Mouse (Mus musculus) myocyte (in vitro differentiated cells): ENCODE results near the gene Dqx1. TPM values are rescaled to one million over a fixed set of nuclear protein-coding genes. Genes with fewer than 3 reads are reported as not detected.

Experiments used
- H3K27me3 ChIP-seq: one replicate; pipeline ENCODE4 v1.6.1; 2011; ENCODE audit not compliant: control insufficient read depth, insufficient read depth, insufficient read length
- H3K36me3 ChIP-seq: one replicate; pipeline ENCODE4 v1.6.1; 2011; ENCODE audit not compliant: control insufficient read depth, insufficient read depth
- H3K4me2 ChIP-seq: one replicate; pipeline ENCODE4 v1.6.1; 2011; ENCODE audit warnings: low read depth, control low read depth
- H3K4me3 ChIP-seq: one replicate; pipeline ENCODE4 v1.5.1; 2011; ENCODE audit warnings: mild to moderate bottlenecking, control low read depth, moderate library complexity
- H3K79me2 ChIP-seq: one replicate; pipeline ENCODE4 v1.6.1; 2011; ENCODE audit not compliant: control insufficient read depth, insufficient read depth
- H3ac ChIP-seq: one replicate; pipeline ENCODE4 v1.6.1; 2011; ENCODE audit not compliant: control insufficient read depth, insufficient read length
- CEBPB ChIP-seq: IDR thresholded peaks from 2 replicates; pipeline ENCODE4 v1.6.1; 2011; ENCODE audit warnings: mild to moderate bottlenecking, moderate library complexity; ENCODE audit not compliant: poor library complexity, insufficient read depth, severe bottlenecking
- E2F4 ChIP-seq: IDR thresholded peaks from one replicate; pipeline ENCODE4 v1.6.1; 2011; ENCODE audit warnings: mild to moderate bottlenecking, control low read depth, moderate library complexity; ENCODE audit not compliant: insufficient read depth
- MAX ChIP-seq: IDR thresholded peaks from one replicate; pipeline ENCODE4 v1.6.1; 2011; ENCODE audit warnings: low read depth, mild to moderate bottlenecking, control low read depth
- MYOD1 ChIP-seq, 3 experiments: IDR thresholded peaks; one replicate each; pipeline ENCODE4 v1.6.1; 2011; ENCODE audit warnings: control low read depth in 2 of 3, low read depth in 2 of 3, mild to moderate bottlenecking in 2 of 3, moderate library complexity in 1 of 3; ENCODE audit not compliant: insufficient read length in 2 of 3, control insufficient read depth in 1 of 3
- MYOG ChIP-seq, 3 experiments: IDR thresholded peaks; one replicate each; pipeline ENCODE4 v1.6.1; 2011; ENCODE audit warnings: control low read depth in 2 of 3, low read depth in 2 of 3, mild to moderate bottlenecking in 2 of 3; ENCODE audit not compliant: insufficient read length in 2 of 3, control insufficient read depth in 1 of 3, insufficient read depth in 1 of 3
- POLR2A ChIP-seq: IDR thresholded peaks from one replicate; pipeline ENCODE4 v1.6.1; 2011; ENCODE audit warnings: low read depth, mild to moderate bottlenecking, control low read depth, moderate library complexity; ENCODE audit not compliant: insufficient read length
- POLR2AphosphoS2 ChIP-seq: IDR thresholded peaks from one replicate; pipeline ENCODE4 v1.6.1; 2011; ENCODE audit warnings: low read depth, control low read depth; ENCODE audit not compliant: insufficient read length
- REST ChIP-seq: IDR thresholded peaks from one replicate; pipeline ENCODE4 v1.6.1; 2011; ENCODE audit warnings: mild to moderate bottlenecking, control low read depth, moderate library complexity; ENCODE audit not compliant: insufficient read depth, insufficient read length
- SRF ChIP-seq: IDR thresholded peaks from one replicate; pipeline ENCODE4 v1.6.1; 2011; ENCODE audit warnings: low read depth; ENCODE audit not compliant: control insufficient read depth, insufficient read length
- TCF12 ChIP-seq: IDR thresholded peaks from one replicate; pipeline ENCODE4 v1.6.1; 2011; ENCODE audit warnings: mild to moderate bottlenecking, control low read depth; ENCODE audit not compliant: poor library complexity, insufficient read depth, severe bottlenecking
- TCF3 ChIP-seq: IDR thresholded peaks from one replicate; pipeline ENCODE4 v1.6.1; 2011; ENCODE audit warnings: low read depth, control low read depth; ENCODE audit not compliant: insufficient read length
- USF1 ChIP-seq: IDR thresholded peaks from one replicate; pipeline ENCODE4 v1.6.1; 2011; ENCODE audit warnings: low read depth, mild to moderate bottlenecking, control low read depth, moderate library complexity
- polyA plus RNA-seq: library from polyadenylated mRNA; unstranded; fragments of >200 nt; fragmentation: generic; extraction: Trizol; gene quantifications from one replicate; pipeline ENCODE4 v1.2.1, GENCODE M21; 2012; ENCODE audit warnings: missing spikeins

The Dqx1 gene
- polyA plus RNA-seq, 1 experiment: 0.24 TPM

DNA sequence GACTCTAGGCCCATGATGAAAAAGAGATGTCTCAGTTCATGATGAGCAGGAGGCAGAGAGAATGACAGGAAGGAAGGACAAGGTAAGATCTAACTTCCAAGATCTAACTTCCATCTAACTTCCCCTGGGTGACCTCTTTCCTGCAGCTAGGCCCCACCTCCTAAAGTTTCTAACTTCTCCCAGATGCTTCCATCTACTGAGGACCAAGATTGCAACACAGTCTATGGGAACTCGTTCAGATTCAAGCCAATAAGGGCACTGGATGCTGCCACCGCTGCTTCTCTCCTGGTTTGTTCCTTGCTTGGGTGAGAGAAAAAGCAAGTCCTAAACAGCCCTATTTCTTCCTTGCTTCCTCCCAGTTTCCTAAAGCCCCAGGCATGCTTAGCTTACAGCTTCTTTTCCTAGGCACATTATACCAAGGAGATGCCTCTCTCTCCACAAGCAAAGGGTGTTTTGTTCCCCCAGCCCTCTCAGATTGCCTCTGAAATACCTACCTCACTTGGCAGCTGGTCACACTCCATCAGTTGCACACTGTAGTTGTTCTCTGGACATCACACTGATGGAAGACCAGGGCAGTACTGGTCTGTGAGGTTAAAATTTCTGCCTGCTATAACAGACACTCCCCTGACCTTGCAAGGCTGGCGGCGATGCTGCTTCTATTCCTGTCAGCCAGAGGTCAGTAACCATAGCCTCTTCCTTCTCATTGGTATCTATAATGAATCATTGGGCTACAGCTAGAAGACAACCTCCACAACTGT, 36.6 kb upstream of the Dqx1 start:
- H3ac ChIP-seq: no peak overlapping the region
- H3K27me3 ChIP-seq: no peaks in the 10 kb centered on the region
- H3K4me3 ChIP-seq: no peak overlapping the region
- no peaks in the 10 kb centered on the region for H3K36me3 ChIP-seq
- no peak for TF ChIP-seq POLR2A
- TF ChIP-seq USF1: no peak
- H3K4me2 ChIP-seq: no peak overlapping the region
- no peaks in the 10 kb centered on the region for H3K79me2 ChIP-seq

DNA sequence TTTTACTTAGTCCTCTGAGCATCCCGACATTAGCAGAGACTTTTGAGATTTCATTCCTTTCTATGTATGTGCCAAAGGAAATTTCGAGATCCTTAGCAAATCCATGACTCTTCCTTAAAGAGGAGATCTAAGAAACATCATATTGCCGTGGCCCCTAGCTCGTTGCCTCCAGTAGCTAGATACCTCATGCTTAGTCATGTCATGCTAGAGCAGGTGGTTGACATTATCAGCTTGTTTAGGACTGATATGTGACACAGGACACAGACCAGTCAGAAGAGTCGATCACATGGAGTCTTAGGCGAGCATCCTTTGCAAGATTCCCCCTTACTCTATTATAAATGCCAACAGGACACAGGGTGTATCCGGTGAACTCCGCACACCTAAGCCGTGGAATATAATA, 34.6 kb upstream of the Dqx1 start:
- no peaks in the 10 kb centered on the region for H3K27me3 ChIP-seq
- no peak for TF ChIP-seq MYOD1 (IDR thresholded peaks at IDR 0.05; ENCODE audit: control insufficient read depth in 1 of 3, insufficient read length in 2 of 3, low read depth in 2 of 3)
- TF ChIP-seq TCF12: no peak
- no peak for TF ChIP-seq TCF3
- TF ChIP-seq POLR2A: no peak
- TF ChIP-seq CEBPB: no peak
- TF ChIP-seq MYOG (IDR thresholded peaks at IDR 0.05; ENCODE audit: control insufficient read depth in 1 of 3, insufficient read depth in 1 of 3, insufficient read length in 2 of 3, low read depth in 2 of 3): no peak
- no peak for TF ChIP-seq REST
- no peak for TF ChIP-seq MAX
- TF ChIP-seq USF1: no peak
- TF ChIP-seq E2F4: no peak
- TF ChIP-seq POLR2AphosphoS2: no peak
- no peak for TF ChIP-seq SRF
- H3K4me2 ChIP-seq: no peak overlapping the region
- H3K79me2 ChIP-seq: no peaks in the 10 kb centered on the region
- H3ac ChIP-seq: no peak overlapping the region
- no peaks in the 10 kb centered on the region for H3K36me3 ChIP-seq
- H3K4me3 ChIP-seq: no peak overlapping the region

DNA sequence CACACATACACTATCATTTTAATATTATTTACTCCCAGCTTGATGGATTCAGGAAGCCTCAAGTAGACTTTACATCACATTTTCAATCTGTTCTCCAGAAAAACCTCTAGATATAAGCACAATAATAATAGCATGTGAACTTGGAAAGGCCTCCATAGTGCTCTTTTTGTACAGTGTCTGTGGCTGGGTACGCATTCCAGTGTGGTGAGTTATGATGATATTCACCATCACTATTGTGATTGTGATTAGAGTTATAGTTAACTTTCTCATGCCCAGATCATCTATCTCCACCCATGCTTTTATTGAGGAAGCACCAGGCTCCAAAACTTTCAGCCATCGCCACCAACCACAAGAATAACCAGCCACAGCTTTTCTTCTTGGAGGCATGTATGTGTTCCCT, 33.9 kb upstream of the Dqx1 start:
- H3ac ChIP-seq: no peak overlapping the region
- no peaks in the 10 kb centered on the region for H3K36me3 ChIP-seq
- H3K79me2 ChIP-seq: no peaks in the 10 kb centered on the region
- H3K4me2 ChIP-seq: peak overlapping the region; percentile 69
- no peak overlapping the region for H3K4me3 ChIP-seq
- TF ChIP-seq CEBPB (no peak), SRF (no peak), MYOG (IDR thresholded peaks at IDR 0.05; ENCODE audit: control insufficient read depth in 1 of 3, insufficient read depth in 1 of 3, insufficient read length in 2 of 3, low read depth in 2 of 3) (no peak), POLR2A (no peak), MYOD1 (IDR thresholded peaks at IDR 0.05; ENCODE audit: control insufficient read depth in 1 of 3, insufficient read length in 2 of 3, low read depth in 2 of 3) (no peak)
- no peaks in the 10 kb centered on the region for H3K27me3 ChIP-seq

DNA sequence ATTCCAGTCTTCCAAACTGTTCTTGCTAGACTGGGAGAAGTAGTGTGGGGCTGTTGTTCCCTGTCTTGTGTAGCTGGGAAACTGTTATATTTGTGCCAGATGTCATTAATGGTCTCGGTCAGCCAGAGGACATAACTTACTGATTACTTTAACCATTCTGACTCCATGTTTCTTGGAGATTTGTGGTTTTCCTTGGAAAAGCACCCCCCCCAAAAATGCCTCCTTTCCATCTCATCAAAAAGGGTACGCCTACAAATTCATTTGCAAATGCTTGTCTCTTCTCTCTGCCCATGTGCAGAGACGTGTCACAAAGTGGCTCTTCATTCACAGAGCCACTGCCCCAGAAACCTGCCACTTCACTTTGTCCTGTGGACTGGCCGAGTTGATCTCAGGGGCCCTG, 33.2 kb upstream of the Dqx1 start:
- no peak overlapping the region for H3ac ChIP-seq
- H3K27me3 ChIP-seq: no peaks in the 10 kb centered on the region
- H3K79me2 ChIP-seq: no peaks in the 10 kb centered on the region
- H3K4me2 ChIP-seq: peak overlapping the region; percentile 69
- no peaks in the 10 kb centered on the region for H3K36me3 ChIP-seq
- no peak for TF ChIP-seq MYOG (IDR thresholded peaks at IDR 0.05; ENCODE audit: control insufficient read depth in 1 of 3, insufficient read depth in 1 of 3, insufficient read length in 2 of 3, low read depth in 2 of 3)
- TF ChIP-seq E2F4: no peak
- no peak for TF ChIP-seq SRF
- no peak overlapping the region for H3K4me3 ChIP-seq

DNA sequence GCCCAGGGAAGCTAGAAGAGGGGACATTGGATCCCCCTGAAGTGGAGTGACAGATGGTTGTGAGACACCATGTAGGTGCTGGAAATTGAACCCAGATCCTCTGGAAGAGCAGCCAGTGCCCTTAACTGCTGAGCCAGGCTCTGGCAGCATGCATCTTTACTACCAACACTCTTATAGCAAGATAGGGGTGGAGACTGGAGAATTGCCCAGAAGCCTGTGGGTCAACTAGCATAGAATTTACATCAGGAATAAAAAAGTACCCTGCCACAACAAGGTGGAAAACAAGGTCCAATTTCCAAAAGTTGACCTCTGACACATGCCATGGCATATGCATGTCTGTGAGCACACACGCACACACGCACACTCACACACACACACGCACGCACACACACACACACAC, 32.4 kb upstream of the Dqx1 start:
- no peak for TF ChIP-seq POLR2AphosphoS2
- TF ChIP-seq MYOG (IDR thresholded peaks at IDR 0.05; ENCODE audit: control insufficient read depth in 1 of 3, insufficient read depth in 1 of 3, insufficient read length in 2 of 3, low read depth in 2 of 3): no peak
- no peak for TF ChIP-seq MAX
- Histone ChIP-seq H3K27me3 (no peaks in the 10 kb centered on the region), H3K79me2 (no peaks in the 10 kb centered on the region), H3K36me3 (no peaks in the 10 kb centered on the region), H3K4me2 (no peak overlapping the region), H3ac (no peak overlapping the region), H3K4me3 (no peak overlapping the region)

DNA sequence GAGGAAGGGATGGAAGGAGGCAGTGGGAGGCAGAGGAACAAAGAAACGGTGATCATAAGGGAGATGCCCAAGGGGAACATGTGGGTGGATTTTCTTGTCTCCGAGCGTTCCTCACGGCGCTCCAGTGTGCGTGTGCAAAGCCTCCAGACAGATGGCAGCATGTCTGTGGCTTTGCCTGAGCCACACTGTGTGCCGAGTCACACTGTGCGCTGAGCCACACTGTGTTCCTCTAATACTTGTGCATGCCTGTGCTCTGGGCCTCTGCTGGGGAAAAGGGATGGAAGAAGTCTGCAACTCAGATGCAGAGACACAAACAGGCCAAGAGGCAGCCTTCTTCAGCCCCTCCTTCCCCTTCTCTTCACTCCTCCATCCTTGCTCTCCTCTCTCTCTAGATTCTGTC, 30.4 kb upstream of the Dqx1 start:
- no peak overlapping the region for H3K4me3 ChIP-seq
- H3K4me2 ChIP-seq: no peak overlapping the region
- H3ac ChIP-seq: no peak overlapping the region
- no peaks in the 10 kb centered on the region for H3K36me3 ChIP-seq
- TF ChIP-seq MYOG (IDR thresholded peaks at IDR 0.05; ENCODE audit: control insufficient read depth in 1 of 3, insufficient read depth in 1 of 3, insufficient read length in 2 of 3, low read depth in 2 of 3) (no peak), TCF12 (no peak)
- H3K27me3 ChIP-seq: no peaks in the 10 kb centered on the region
- H3K79me2 ChIP-seq: peaks cover 11% of the 10 kb centered on the region
